Mouse (Mus musculus) liver, embryonic 12.5 days (tissue): ENCODE measurements around the gene Ubash3b. TPM values are rescaled to one million over a fixed set of nuclear protein-coding genes. Genes with fewer than 3 reads are reported as not detected.

Source experiments
- ATAC-seq: fragments of 200-750 bp; cut with Nextera tagmentation; 2 replicates; pipeline ENCODE4 v1.8.0; 2017; ENCODE audit warnings: moderate number of reproducible peaks, mild to moderate bottlenecking, moderate library complexity
- H3K27ac ChIP-seq: fragments of 300-500 bp; sonication (generic); 2 replicates; pipeline ENCODE4 v1.5.1; 2016; ENCODE audit warnings: mild to moderate bottlenecking
- H3K27me3 ChIP-seq: fragments of 300-500 bp; sonication (generic); replicated peaks from 2 replicates; pipeline ENCODE4 v1.6.1; 2016; ENCODE audit warnings: mild to moderate bottlenecking, moderate library complexity
- H3K36me3 ChIP-seq: fragments of 300-500 bp; sonication (generic); 2 replicates; pipeline ENCODE4 v1.6.1; 2016; ENCODE audit warnings: mild to moderate bottlenecking, moderate library complexity
- H3K4me1 ChIP-seq: fragments of 300-500 bp; sonication (generic); 2 replicates; pipeline ENCODE4 v1.6.1; 2016
- H3K4me2 ChIP-seq: fragments of 300-500 bp; sonication (generic); 2 replicates; pipeline ENCODE4 v1.6.1; 2016; ENCODE audit warnings: mild to moderate bottlenecking, moderate library complexity
- H3K4me3 ChIP-seq: fragments of 300-500 bp; sonication (generic); 2 replicates; pipeline ENCODE4 v1.5.1; 2016; ENCODE audit warnings: mild to moderate bottlenecking, moderate library complexity
- H3K9ac ChIP-seq: fragments of 300-500 bp; sonication (generic); 2 replicates; pipeline ENCODE4 v1.6.1; 2016; ENCODE audit warnings: mild to moderate bottlenecking, moderate library complexity
- H3K9me3 ChIP-seq: fragments of 300-500 bp; sonication (generic); replicated peaks from 2 replicates; pipeline ENCODE4 v1.6.1; 2016; ENCODE audit warnings: mild to moderate bottlenecking, moderate library complexity
- WGBS: fragments of 180-500 bp; shearing (Covaris S2); methylation state at CpG from one replicate; pipeline ENCODE4 v1.1.7; 2016; ENCODE audit not compliant: insufficient replicate concordance; 5-methylcytosine and 5-hydroxymethylcytosine counted together
- polyA plus RNA-seq: library from polyadenylated mRNA; unstranded; fragments of >200 nt; fragmentation: Nextera tagmentation; extraction: Ambion mirVana; gene quantifications from 2 replicates; pipeline ENCODE4 v1.2.1, GENCODE M21; 2016

Gene Ubash3b
- polyA plus RNA-seq, 1 experiment from 2014 or later, result 14.0 TPM

GRCm38 (mm10) chr9:40961401-40961800 lies 200.1 kb downstream of the Ubash3b start:
- H3K9me3 ChIP-seq, result no peaks in the 10 kb centered on the region
- peaks cover 59% of the 10 kb centered on the region for H3K27me3 ChIP-seq
- no peak overlapping the region for H3K9ac ChIP-seq
- no peaks in the 10 kb centered on the region for H3K4me1 ChIP-seq
- H3K36me3 ChIP-seq, result no peaks in the 10 kb centered on the region
- no peak overlapping the region for H3K27ac ChIP-seq
- no peak for ATAC-seq
- H3K4me2 ChIP-seq, result no peak overlapping the region
- no peak overlapping the region for H3K4me3 ChIP-seq
- 72% methylated on average over 3 of the region's 3 CpGs for WGBS

Other genes starting within 250 kb of the Ubash3b start
- gene Jhy, start 197.6 kb downstream of the Ubash3b start, polyA plus RNA-seq, result 0.05 TPM in 1 of 2 replicates, not detected in the other
- gene Crtam, start 157.1 kb downstream of the Ubash3b start, polyA plus RNA-seq, result 0.11 TPM in 1 of 2 replicates, not detected in the other